Mouse (Mus musculus): Measurements from ENCODE around the gene Sec23a. TPM values are rescaled to one million over a fixed set of nuclear protein-coding genes. Genes with fewer than 3 reads are reported as not detected.

Gene Sec23a
- polyA plus RNA-seq, 1 experiment from 2014 or later, result 25.7 TPM

DNA sequence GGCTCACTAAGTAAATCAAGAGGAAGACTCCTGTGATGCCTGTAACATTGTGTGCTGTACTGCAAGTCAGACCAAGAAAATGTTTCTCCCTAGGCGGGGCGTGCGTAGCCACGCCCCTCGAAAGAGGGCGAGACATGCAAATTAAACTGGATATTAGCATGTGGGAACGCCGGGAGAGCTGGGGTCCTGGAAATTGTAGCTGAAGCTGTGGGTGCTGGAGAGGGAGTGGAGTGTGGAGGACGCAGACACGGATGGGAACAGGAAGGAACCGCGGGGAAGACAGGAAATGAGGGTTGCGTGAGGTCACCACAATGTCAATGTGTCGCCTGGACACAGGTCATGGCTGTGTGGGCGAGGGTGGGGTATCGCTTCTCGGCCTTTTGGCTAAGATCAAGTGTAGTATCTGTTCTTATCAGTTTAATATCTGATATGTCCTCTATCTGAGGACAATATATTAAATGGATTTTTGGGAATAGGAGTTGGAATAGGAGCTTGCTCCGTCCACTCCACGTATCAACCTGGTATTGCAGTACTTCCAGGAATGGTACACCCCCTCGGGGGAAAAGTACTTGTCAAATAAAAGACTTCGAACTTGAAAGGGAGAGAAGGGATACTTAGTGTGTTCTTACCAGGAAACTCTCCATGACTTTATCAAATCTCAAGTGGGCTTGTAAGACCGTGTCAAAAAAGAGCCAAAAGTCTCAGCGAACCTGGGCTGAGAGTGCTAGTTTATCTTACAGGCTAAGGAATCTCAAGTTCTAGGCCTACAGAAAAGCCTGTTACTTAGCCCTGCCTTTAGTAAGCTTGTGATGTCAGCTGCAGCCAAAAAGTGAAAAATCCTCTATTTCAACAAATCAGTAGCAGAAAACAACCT is 28.4 kb upstream of the Sec23a start:
- H3K4me2 ChIP-seq, result peak overlapping the region; percentile 58
- peak overlapping the region; percentile 87 for H3K27ac ChIP-seq (replicated peaks)
- 3% methylated on average over 23 of the region's 23 CpGs for WGBS (ENCODE audit: insufficient replicate concordance)
- H3K4me3 ChIP-seq (replicated peaks), result peak overlapping the region; percentile 28
- peak; percentile 86 for ATAC-seq (ENCODE audit: insufficient read depth)
- peaks cover 23% of the 10 kb centered on the region for H3K4me1 ChIP-seq (replicated peaks)
- peaks cover 32% of the 10 kb centered on the region for H3K36me3 ChIP-seq (replicated peaks)
- no peaks in the 10 kb centered on the region for H3K27me3 ChIP-seq
- no peaks in the 10 kb centered on the region for H3K9me3 ChIP-seq (replicated peaks)
- H3K9ac ChIP-seq, result no peak overlapping the region

DNA sequence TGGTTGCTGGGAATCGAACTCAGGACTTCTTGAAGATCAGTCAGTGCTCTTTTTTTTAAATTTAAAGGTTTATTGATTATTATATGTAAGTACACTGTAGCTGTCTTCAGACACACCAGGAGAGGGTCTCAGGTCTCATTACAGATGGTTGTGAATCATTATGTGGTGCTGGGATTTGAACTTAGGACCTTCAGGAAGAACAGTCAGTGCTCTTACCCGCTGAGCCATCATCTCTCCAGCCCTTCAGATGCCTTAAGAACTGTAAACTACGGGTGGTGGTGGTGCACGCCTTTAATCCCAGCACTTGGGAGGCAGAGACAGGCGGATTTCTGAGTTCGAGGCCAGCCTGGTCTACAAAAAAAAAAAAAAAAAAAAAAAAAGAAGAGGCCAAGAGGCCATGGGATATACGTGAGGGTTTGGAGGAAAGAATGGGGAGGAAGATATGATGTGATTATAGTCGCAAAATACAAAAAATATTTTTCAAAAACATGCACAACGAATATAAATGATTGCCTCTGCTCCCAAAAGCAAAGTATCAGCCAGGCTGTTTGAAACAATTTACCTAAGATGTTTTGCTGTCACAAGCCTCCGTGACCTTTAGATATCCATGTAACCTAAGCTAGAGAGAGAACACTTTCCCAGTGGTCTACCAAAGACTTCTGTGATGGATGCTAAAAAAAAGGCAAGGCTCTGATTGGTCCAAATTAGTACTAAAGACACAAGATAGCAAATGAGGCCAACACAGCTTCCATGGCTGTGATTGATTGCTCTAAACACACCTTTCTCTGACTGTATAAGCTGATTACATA is 27.5 kb upstream of the Sec23a start:
- H3K4me2 ChIP-seq, result peak overlapping the region; percentile 58; the same call in 1 of the 2 replicates
- no peak for ATAC-seq (ENCODE audit: insufficient read depth)
- no peaks in the 10 kb centered on the region for H3K27me3 ChIP-seq
- H3K4me1 ChIP-seq (replicated peaks), result peaks cover 23% of the 10 kb centered on the region
- H3K9me3 ChIP-seq (replicated peaks), result no peaks in the 10 kb centered on the region
- H3K4me3 ChIP-seq (replicated peaks), result peak overlapping the region; percentile 28; the same call in 1 of the 2 replicates
- peak overlapping the region; percentile 87 for H3K27ac ChIP-seq (replicated peaks)
- 63% methylated on average over 10 of the region's 10 CpGs for WGBS (ENCODE audit: insufficient replicate concordance)
- H3K9ac ChIP-seq, result no peak overlapping the region
- peaks cover 24% of the 10 kb centered on the region for H3K36me3 ChIP-seq (replicated peaks)

DNA sequence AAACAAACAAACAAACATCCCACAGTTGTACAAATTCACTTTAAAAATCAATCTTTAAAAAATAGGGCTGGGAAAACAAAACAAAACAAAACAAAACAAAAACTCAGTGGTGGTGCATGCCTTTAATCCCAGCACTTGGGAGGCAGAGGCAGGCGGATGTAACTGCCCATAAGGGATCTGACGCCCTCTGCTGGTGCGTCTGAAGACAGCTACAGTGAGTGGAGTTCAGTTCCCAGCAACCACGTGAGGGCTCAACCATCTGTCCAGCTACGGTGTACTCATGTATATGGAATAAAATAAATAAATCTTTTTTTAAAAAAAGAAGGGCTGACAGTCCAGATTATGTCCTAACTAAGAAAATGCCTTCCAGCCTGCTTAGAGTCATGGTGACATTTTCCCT is 20.3 kb upstream of the Sec23a start:
- H3K27ac ChIP-seq (replicated peaks), result no peak overlapping the region
- H3K4me1 ChIP-seq (replicated peaks), result no peaks in the 10 kb centered on the region
- WGBS (ENCODE audit: insufficient replicate concordance), result 46% methylated on average over 5 of the region's 5 CpGs
- no peak for ATAC-seq (ENCODE audit: insufficient read depth)
- H3K4me2 ChIP-seq, result no peak overlapping the region
- H3K27me3 ChIP-seq, result no peaks in the 10 kb centered on the region
- no peak overlapping the region for H3K4me3 ChIP-seq (replicated peaks)
- H3K9me3 ChIP-seq (replicated peaks), result no peaks in the 10 kb centered on the region
- H3K9ac ChIP-seq, result no peak overlapping the region
- H3K36me3 ChIP-seq (replicated peaks), result peaks cover 13% of the 10 kb centered on the region; the same call in 1 of the 2 replicates

DNA sequence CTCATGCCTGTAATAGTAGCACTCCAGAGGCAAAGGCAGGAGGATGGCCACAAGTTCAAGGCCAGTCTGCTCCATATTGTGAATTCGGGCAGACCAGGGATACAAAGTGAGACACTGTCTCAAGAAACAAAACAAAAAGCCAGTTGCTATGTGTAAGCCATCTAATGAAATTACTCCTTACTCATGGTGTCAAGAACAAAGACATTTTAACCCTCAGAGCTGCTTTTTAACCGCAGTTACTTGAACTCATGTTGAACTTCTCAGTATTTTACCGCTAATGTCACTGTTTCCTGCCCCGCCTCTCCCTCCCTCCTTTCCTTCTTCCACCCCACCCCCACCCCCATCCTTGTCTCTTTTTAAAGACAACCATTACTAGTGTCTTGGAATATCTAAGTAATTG is 9.5 kb upstream of the Sec23a start:
- Histone ChIP-seq H3K4me3 (replicated peaks) (no peak overlapping the region), H3K27me3 (no peaks in the 10 kb centered on the region), H3K9me3 (replicated peaks) (no peaks in the 10 kb centered on the region), H3K4me1 (replicated peaks) (no peaks in the 10 kb centered on the region), H3K36me3 (replicated peaks) (peaks cover 78% of the 10 kb centered on the region), H3K27ac (replicated peaks) (no peak overlapping the region), H3K9ac (no peak overlapping the region), H3K4me2 (no peak overlapping the region)
- no peak for ATAC-seq (ENCODE audit: insufficient read depth)
- WGBS (ENCODE audit: insufficient replicate concordance), result 74% methylated on average over 4 of the region's 4 CpGs

DNA sequence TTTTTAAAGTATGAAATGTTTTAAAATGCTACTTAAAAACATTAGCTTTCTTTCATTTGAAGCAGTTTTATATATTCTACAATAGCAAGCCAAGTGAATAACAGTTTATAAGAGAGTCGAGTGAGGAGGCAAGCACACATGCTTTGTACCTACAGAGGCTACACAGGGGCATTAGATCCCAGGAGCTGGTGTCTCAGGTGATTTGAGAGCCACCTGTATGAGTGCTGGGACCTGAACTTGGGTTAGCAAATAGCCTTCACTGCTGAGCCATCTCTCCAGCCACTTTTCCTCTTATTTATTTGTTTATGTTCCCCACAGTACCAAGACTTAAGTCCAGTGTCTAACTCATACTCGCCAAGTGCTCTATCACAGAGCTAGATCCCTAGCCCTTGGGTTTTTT is 8.1 kb upstream of the Sec23a start:
- Histone ChIP-seq H3K27me3 (no peaks in the 10 kb centered on the region), H3K9me3 (replicated peaks) (no peaks in the 10 kb centered on the region), H3K4me3 (replicated peaks) (no peak overlapping the region), H3K9ac (no peak overlapping the region), H3K27ac (replicated peaks) (no peak overlapping the region), H3K36me3 (replicated peaks) (peaks cover 75% of the 10 kb centered on the region), H3K4me1 (replicated peaks) (peaks cover under 1% of the 10 kb centered on the region), H3K4me2 (no peak overlapping the region)
- WGBS (ENCODE audit: insufficient replicate concordance), result 76% methylated on average over 2 of the region's 2 CpGs
- no peak for ATAC-seq (ENCODE audit: insufficient read depth)

DNA sequence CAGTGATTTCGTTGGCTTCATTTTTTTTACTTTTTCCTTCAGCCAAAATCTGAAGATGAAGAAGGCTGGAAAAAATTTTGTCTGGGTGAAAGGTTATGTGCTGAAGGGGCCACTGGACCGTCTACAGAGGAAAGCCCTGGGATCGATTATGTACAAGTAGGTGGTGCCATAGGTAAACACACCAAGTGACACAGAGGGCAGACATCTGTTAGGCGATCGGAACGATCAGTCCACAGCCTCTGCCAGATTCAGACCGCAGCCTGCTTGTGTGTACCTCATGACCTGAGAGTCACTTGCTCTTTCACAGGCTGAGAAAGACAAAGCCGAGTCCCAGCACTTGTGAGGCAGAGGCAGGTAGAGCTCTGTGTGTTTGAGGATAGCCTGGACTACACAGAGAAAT is 6.2 kb upstream of the Sec23a start:
- Histone ChIP-seq H3K27me3 (no peaks in the 10 kb centered on the region), H3K4me2 (no peak overlapping the region), H3K9me3 (replicated peaks) (no peaks in the 10 kb centered on the region), H3K36me3 (replicated peaks) (peaks cover 66% of the 10 kb centered on the region), H3K9ac (no peak overlapping the region), H3K27ac (replicated peaks) (peak overlapping the region; percentile 29; the same call in 1 of the 2 replicates), H3K4me3 (replicated peaks) (no peak overlapping the region), H3K4me1 (replicated peaks) (peaks cover 10% of the 10 kb centered on the region)
- WGBS (ENCODE audit: insufficient replicate concordance), result 76% methylated on average over 8 of the region's 8 CpGs
- ATAC-seq (ENCODE audit: insufficient read depth), result peak; percentile 10; the same call in 1 of the 2 replicates

DNA sequence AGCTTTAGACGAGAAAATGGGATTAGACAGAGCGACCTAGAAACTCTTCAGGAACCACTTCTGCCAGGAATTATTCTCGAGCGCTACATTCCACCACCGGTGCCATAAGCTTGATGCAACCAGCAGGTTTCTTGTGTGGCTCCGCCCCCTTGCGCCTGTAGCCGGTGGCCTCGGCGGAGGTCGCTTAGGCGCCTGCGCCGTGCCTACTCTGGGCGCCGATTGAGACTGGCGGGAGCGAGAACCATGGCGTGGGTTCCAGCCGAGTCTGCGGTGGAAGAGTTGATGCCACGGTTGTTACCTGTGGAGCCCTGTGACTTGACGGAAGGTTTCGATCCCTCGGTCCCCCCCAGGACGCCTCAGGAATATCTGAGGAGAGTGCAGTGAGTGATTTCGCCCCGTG is 1.4 kb upstream of the Sec23a start, which contains the start of gene Gemin2:
Gemin2 (plus strand) TSS at position 160 of the 400 bp plus-strand sequence.
- peaks cover 26% of the 10 kb centered on the region for H3K36me3 ChIP-seq (replicated peaks)
- no peaks in the 10 kb centered on the region for H3K9me3 ChIP-seq (replicated peaks)
- peak; percentile 65 for ATAC-seq (ENCODE audit: insufficient read depth)
- peak within 1 kb of the TSS; percentile 76 for H3K4me3 ChIP-seq (replicated peaks)
- peaks cover 28% of the 10 kb centered on the region for H3K4me1 ChIP-seq (replicated peaks)
- H3K27ac ChIP-seq (replicated peaks), result peak within 1 kb of the TSS; percentile 98
- peak within 1 kb of the TSS; percentile 81 for H3K4me2 ChIP-seq
- H3K9ac ChIP-seq, result peak within 1 kb of the TSS; percentile 77
- H3K27me3 ChIP-seq, result no peaks in the 10 kb centered on the region
- WGBS (ENCODE audit: insufficient replicate concordance), result under 1% methylated on average over 28 of the region's 28 CpGs

DNA sequence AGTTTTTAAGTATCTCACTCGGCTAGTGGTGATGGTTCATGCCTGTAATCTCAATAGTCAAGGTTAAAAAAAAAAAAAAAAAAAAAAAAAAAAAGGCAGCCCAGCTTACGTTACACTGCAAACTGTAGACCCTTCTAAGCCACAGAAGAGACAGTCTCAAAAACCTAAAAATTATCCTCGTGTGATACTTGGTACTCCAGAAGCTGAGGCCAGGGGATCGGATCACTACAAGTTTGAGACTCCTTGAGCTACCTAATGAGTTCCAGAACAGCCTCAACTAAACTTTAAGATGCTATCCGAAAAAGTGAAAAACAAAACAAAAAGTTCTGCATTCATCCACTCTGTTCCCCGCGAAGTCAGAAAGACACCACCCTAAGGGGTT is 884 bp upstream of the Sec23a start:
- Histone ChIP-seq H3K27ac (replicated peaks) (peak overlapping the region; percentile 98), H3K4me1 (replicated peaks) (peaks cover 28% of the 10 kb centered on the region), H3K4me3 (replicated peaks) (peak overlapping the region; percentile 76), H3K36me3 (replicated peaks) (peaks cover 21% of the 10 kb centered on the region), H3K9me3 (replicated peaks) (no peaks in the 10 kb centered on the region), H3K4me2 (peak overlapping the region; percentile 81), H3K9ac (peak overlapping the region; percentile 77), H3K27me3 (no peaks in the 10 kb centered on the region)
- WGBS (ENCODE audit: insufficient replicate concordance), result under 1% methylated on average over 7 of the region's 7 CpGs
- ATAC-seq (ENCODE audit: insufficient read depth), result no peak

DNA sequence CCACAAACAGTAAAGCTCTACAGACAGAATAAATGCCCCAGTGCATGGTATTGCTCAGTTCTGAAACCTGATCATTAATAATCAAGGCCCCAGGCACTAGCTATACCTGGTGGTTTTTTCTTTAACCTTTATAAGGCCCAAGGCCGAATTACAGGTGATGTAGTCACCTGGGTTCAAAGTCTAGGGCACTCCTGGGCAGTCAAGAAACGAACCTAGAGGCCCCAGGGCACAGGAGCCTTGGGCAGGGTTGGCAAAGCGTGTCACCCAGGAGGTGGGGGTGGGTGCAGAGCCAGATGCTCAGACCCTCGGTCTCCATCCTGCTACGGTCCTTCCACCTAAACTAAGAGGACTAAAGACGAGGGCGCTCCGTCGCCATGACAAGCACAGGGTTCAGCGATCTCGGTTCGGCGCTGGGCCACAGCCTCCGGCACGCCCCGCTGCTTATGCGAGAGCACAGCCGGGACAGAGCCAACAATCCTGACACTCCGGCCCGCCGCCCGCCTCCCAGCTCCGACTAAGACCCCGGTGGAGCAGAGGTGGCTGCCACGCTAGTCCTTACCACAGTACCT is 458 bp downstream of the Sec23a start:
- H3K27me3 ChIP-seq, result no peaks in the 10 kb centered on the region
- peak; percentile 66 for ATAC-seq (ENCODE audit: insufficient read depth)
- H3K36me3 ChIP-seq (replicated peaks), result peaks cover 22% of the 10 kb centered on the region
- peak overlapping the region; percentile 98 for H3K27ac ChIP-seq (replicated peaks)
- WGBS (ENCODE audit: insufficient replicate concordance), result under 1% methylated on average over 25 of the region's 25 CpGs
- peaks cover 28% of the 10 kb centered on the region for H3K4me1 ChIP-seq (replicated peaks)
- H3K9me3 ChIP-seq (replicated peaks), result no peaks in the 10 kb centered on the region
- peak overlapping the region; percentile 76 for H3K4me3 ChIP-seq (replicated peaks)
- peak overlapping the region; percentile 85 for H3K9ac ChIP-seq
- H3K4me2 ChIP-seq, result peak overlapping the region; percentile 91

DNA sequence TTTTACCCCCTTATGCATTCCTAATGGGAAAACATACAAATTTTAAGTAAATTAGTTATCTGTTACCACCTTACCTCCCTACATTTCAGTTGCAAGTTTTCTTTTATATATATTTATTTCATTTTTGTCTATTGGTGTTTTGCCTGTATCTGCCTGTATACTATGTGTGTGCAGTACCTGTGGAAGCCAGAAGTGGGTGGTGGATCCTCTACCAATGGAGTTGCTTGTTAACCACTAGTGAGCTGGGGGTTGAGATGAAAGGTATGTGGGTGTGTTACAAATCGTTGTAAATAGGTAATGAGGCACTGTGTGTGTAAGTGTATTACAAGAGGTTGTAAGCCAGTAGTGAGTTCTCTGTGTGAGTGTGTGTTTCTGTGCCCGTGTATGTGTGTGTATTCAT is 1.3 kb downstream of the Sec23a start:
- ATAC-seq (ENCODE audit: insufficient read depth), result no peak
- H3K4me1 ChIP-seq (replicated peaks), result peaks cover 28% of the 10 kb centered on the region
- 54% methylated on average over 2 of the region's 2 CpGs for whole genome bisulfite sequencing (ENCODE audit: insufficient replicate concordance)
- H3K4me3 ChIP-seq (replicated peaks), result peak overlapping the region; percentile 76
- H3K9me3 ChIP-seq (replicated peaks), result no peaks in the 10 kb centered on the region
- no peaks in the 10 kb centered on the region for H3K27me3 ChIP-seq
- no peak overlapping the region for H3K27ac ChIP-seq (replicated peaks)
- H3K36me3 ChIP-seq (replicated peaks), result peaks cover 18% of the 10 kb centered on the region
- H3K9ac ChIP-seq, result no peak overlapping the region
- peak overlapping the region; percentile 91 for H3K4me2 ChIP-seq

DNA sequence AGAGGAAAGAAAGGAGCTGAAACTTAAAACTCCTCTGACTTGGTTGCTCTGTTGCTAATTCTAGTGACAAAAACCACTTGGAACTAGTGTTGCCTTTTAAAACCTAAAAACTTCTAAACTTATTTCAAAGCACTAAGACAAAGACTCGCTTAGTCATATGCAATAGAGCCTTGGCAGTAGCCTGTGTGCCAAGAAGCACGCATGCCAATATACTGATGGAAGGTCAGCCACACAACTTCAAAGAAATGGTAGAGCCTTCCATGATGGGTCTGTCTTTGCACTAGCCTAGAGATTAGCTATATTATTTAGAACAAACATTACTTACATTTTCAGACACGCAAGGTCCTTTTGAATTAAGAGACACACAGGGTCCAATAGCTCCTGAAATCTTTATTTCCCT is 26.1 kb downstream of the Sec23a start:
- Histone ChIP-seq H3K27ac (replicated peaks) (no peak overlapping the region), H3K9ac (no peak overlapping the region), H3K36me3 (replicated peaks) (peaks cover 47% of the 10 kb centered on the region), H3K9me3 (replicated peaks) (no peaks in the 10 kb centered on the region), H3K4me1 (replicated peaks) (peaks cover 11% of the 10 kb centered on the region), H3K27me3 (no peaks in the 10 kb centered on the region), H3K4me2 (no peak overlapping the region), H3K4me3 (replicated peaks) (no peak overlapping the region)
- ATAC-seq (ENCODE audit: insufficient read depth), result no peak
- WGBS (ENCODE audit: insufficient replicate concordance), result 83% methylated on average over 3 of the region's 3 CpGs
